Mouse (Mus musculus): ENCODE measurements around the gene Pdia5. TPM values are rescaled to one million over a fixed set of nuclear protein-coding genes. Genes with fewer than 3 reads are reported as not detected.

The Pdia5 gene
- polyA plus RNA-seq, 1 experiment from 2014 or later = 20.4 TPM

Small RNA genes within 50 kb of the gene (microRNA-seq; reads per million reads assigned to microRNA genes)
- gene Gm25548 = not detected

Other genes with a start within 250 kb of the Pdia5 start
- gene Sec22a, start 127.0 kb downstream of the Pdia5 start, polyA plus RNA-seq (2014; fragmentation: Nextera tagmentation; extraction: Ambion mirVana) = 56.8 and 58.3 TPM in 2 replicates
- gene Sema5b, start 50.3 kb upstream of the Pdia5 start, polyA plus RNA-seq (2014; fragmentation: Nextera tagmentation; extraction: Ambion mirVana) = 5.2 and 6.1 TPM in 2 replicates